Mouse (Mus musculus) MEL (cell line): ENCODE measurements at regions not wholly inside any gene's neighbourhood (a gene's known extent, or its start where the extent isn't known, plus 50 kb on each side); places are given as distances from the start of the nearest gene placed in this dataset.

Experiments
- DNase-seq: peaks from one replicate; pipeline ENCODE4 v3.0.0; 2011; ENCODE audit warnings: low read depth, low spot score
- H3K27ac ChIP-seq: 2 replicates; pipeline ENCODE4 v1.5.1; 2012; ENCODE audit warnings: low read depth, mild to moderate bottlenecking, control low read depth, low read length, moderate library complexity; ENCODE audit not compliant: control insufficient read depth
- H3K27me3 ChIP-seq, 2 experiments: fragments of 150-350 bp in 1 of 2; sonication (generic) in 1 of 2; 2 replicates each; pipeline ENCODE4 v1.6.1; 2012; ENCODE audit warnings: low read length in 2 of 2, mild to moderate bottlenecking in 2 of 2, improper control_type of control experiment in 1 of 2, moderate library complexity in 1 of 2; ENCODE audit not compliant: insufficient read depth in 2 of 2, control insufficient read depth in 1 of 2
- H3K36me3 ChIP-seq, 2 experiments: 2 replicates each; pipeline ENCODE4 v1.6.1; 2012 to 2014; ENCODE audit warnings: low read length in 2 of 2, improper control_type of control experiment in 1 of 2, inconsistent platforms in 1 of 2, mild to moderate bottlenecking in 1 of 2; ENCODE audit not compliant: insufficient read depth in 2 of 2, control insufficient read depth in 1 of 2
- H3K4me1 ChIP-seq, 2 experiments: fragments of 150-350 bp in 1 of 2; sonication (generic) in 1 of 2; 2 replicates each; pipeline ENCODE4 v1.6.1; 2012; ENCODE audit warnings: low read length in 2 of 2, improper control_type of control experiment in 1 of 2, mild to moderate bottlenecking in 1 of 2; ENCODE audit not compliant: insufficient read depth in 2 of 2, control insufficient read depth in 1 of 2
- H3K4me3 ChIP-seq, 2 experiments: fragments of 150-350 bp in 1 of 2; sonication (generic) in 1 of 2; 2 replicates each; pipeline ENCODE4 v1.5.1; 2012; ENCODE audit warnings: low read depth in 2 of 2, low read length in 2 of 2, mild to moderate bottlenecking in 2 of 2, moderate library complexity in 2 of 2, control low read depth in 1 of 2, improper control_type of control experiment in 1 of 2; ENCODE audit not compliant: control insufficient read depth in 1 of 2, insufficient read depth in 1 of 2
- H3K79me2 ChIP-seq: 2 replicates; pipeline ENCODE4 v1.6.1; 2012; ENCODE audit warnings: mild to moderate bottlenecking, low read length, moderate library complexity; ENCODE audit not compliant: control insufficient read depth, poor library complexity, insufficient read depth
- H3K9ac ChIP-seq: 2 replicates; pipeline ENCODE4 v1.6.1; 2012; ENCODE audit warnings: low read depth, mild to moderate bottlenecking, control low read depth, low read length, moderate library complexity; ENCODE audit not compliant: control insufficient read depth, poor library complexity, severe bottlenecking
- H3K9me3 ChIP-seq: fragments of 150-350 bp; sonication (generic); replicated peaks from 2 replicates; pipeline ENCODE4 v1.6.1; 2012; ENCODE audit warnings: mild to moderate bottlenecking, low read length, improper control_type of control experiment, moderate library complexity; ENCODE audit not compliant: insufficient read depth
- MAZ ChIP-seq: IDR thresholded peaks from 2 replicates; pipeline ENCODE4 v1.6.1; 2012; ENCODE audit warnings: low read depth, mild to moderate bottlenecking, inconsistent platforms, low read length, improper control_type of control experiment
- SMC3 ChIP-seq: IDR thresholded peaks from 2 replicates; pipeline ENCODE4 v1.6.1; 2011; ENCODE audit warnings: low read depth, low read length, improper control_type of control experiment

- Histone ChIP-seq H3K4me1 (no peaks in the 10 kb centered on the region), H3K9me3 (no peaks in the 10 kb centered on the region; the same call in 1 of the 2 replicates), H3K79me2 (no peaks in the 10 kb centered on the region), H3K27ac (no peak overlapping the region), H3K9ac (no peak overlapping the region), H3K36me3 (no peaks in the 10 kb centered on the region), H3K27me3 (no peaks in the 10 kb centered on the region), H3K4me3 (no peak overlapping the region)
- no peak for TF ChIP-seq MAZ
- no peak for TF ChIP-seq SMC3
- no peak for DNase-seq
These were observed 70.1 kb upstream of the Tgif2lx2 start for GRCm38 (mm10) chrX:118356888-118357287.
